Mouse (Mus musculus) heart, postnatal 25 days (tissue): ENCODE measurements at regions not wholly inside any gene's neighbourhood (a gene's known extent, or its start where the extent isn't known, plus 50 kb on each side); places are given as distances from the start of the nearest gene placed in this dataset.
A peak's percentile ranks its signal among the peaks of the same experiment; 100 is the strongest.

Source experiments
- DNase-seq: peaks from one replicate; pipeline ENCODE4 v3.0.0; 2022; ENCODE audit warnings: low spot score
- intact Hi-C: fragments of 180-260 bp; cut with DNase I; formaldehyde crosslinking; loops from one replicate; pipeline ENCODE4 v1.15.1; 2025

- intact Hi-C loops: no loop called here
- no peak for DNase-seq
Measured at GRCm38 (mm10) chr12:99093151-99093550, 172.8 kb downstream of the Ttc8 start.

- intact Hi-C loops: no loop called here
Measured at GRCm38 (mm10) chr12:99093989-99094388, 173.6 kb downstream of the Ttc8 start.

GRCm38 (mm10) chr12:99096930-99097617, 176.7 kb downstream of the Ttc8 start:
- intact Hi-C loops: loop anchor here (5.0 kb wide), 7 partner anchors 55 to 765 kb away; no protein-coding TSS in a partner anchor
- DNase-seq: peak; percentile 52

More at GRCm38 (mm10) chr12:99093989-99094388, 173.6 kb downstream of the Ttc8 start:
- DNase-seq: no peak

- DNase-seq: peak; percentile 36
- intact Hi-C loops: loop anchor here (5.0 kb wide), 7 partner anchors 55 to 765 kb away; no protein-coding TSS in a partner anchor
Measured at GRCm38 (mm10) chr12:99097618-99098066, 177.3 kb downstream of the Ttc8 start.

- intact Hi-C loops: loop anchor here (5.0 kb wide), 7 partner anchors 52 to 762 kb away; no protein-coding TSS in a partner anchor
- DNase-seq: no peak
Measured at GRCm38 (mm10) chr12:99099881-99100280, 179.5 kb downstream of the Ttc8 start.

- DNase-seq: no peak
- intact Hi-C loops: no loop called here
Measured at GRCm38 (mm10) chr12:99108616-99109015, 188.2 kb downstream of the Ttc8 start.

GRCm38 (mm10) chr12:99113781-99114180, 193.4 kb downstream of the Ttc8 start:
- no peak for DNase-seq
- intact Hi-C loops: no loop called here

GRCm38 (mm10) chr12:99116491-99116890, 196.1 kb downstream of the Ttc8 start:
- intact Hi-C loops: no loop called here
- no peak for DNase-seq

GRCm38 (mm10) chr12:99118381-99119115, 198.2 kb downstream of the Ttc8 start:
- intact Hi-C loops: no loop called here
- no peak for DNase-seq

GRCm38 (mm10) chr12:99119966-99120365, 199.6 kb downstream of the Ttc8 start:
- intact Hi-C loops: no loop called here
- DNase-seq: no peak

GRCm38 (mm10) chr12:99123611-99124495, 203.5 kb downstream of the Ttc8 start:
- no peak for DNase-seq
- intact Hi-C loops: no loop called here

GRCm38 (mm10) chr12:99126129-99126528, 205.8 kb downstream of the Ttc8 start:
- DNase-seq: no peak
- intact Hi-C loops: no loop called here
